Mouse (Mus musculus): Measurements from ENCODE around the gene Slc38a9.

- TF ChIP-seq CTCF (IDR thresholded peaks at IDR 0.05; ENCODE audit: low read depth, low read length) (no peak), GATA1 (IDR thresholded peaks at IDR 0.05; ENCODE audit: borderline replicate concordance, low read length) (no peak), TAL1 (conservative IDR thresholded peaks at IDR 0.05; ENCODE audit: low read depth, low read length) (no peak), GATA2 (IDR thresholded peaks at IDR 0.05; ENCODE audit: borderline replicate concordance, low read depth, low read length) (no peak), POLR2AphosphoS5 (IDR thresholded peaks at IDR 0.05; ENCODE audit: insufficient replicate concordance, low read depth, low read length) (no peak)
These were observed 93.0 kb downstream of the Slc38a9 start for GRCm38 (mm10) chr13:112753522-112753921.
